Mouse (Mus musculus): ENCODE results near the gene Trim44.

DNA sequence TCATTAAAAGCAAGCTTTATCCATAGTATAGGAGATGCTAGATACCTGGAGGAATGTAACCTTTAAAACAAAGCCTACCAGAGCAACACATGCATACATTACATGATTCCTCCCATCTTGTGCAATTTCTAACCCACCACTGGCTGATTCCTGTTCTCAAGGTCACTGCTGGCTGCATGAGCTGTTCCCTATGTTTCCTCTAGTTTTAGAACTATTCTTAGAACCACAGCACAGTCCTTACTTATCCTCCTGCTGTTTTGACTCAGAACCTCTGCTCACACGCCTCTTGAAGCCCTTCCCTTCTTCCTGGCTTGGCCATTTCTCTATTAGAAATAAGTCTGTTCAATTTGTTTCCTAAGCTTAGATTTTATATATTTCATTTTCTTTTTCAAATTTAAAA lies 28.7 kb downstream of the Trim44 start:
- TF ChIP-seq POLR2A (IDR thresholded peaks at IDR 0.05; ENCODE audit: borderline replicate concordance, control insufficient read depth, low read depth, low read length) (no peak), CTCF (IDR thresholded peaks at IDR 0.05; ENCODE audit: control insufficient read depth, insufficient read depth, low read length) (no peak)
